Mouse (Mus musculus) hindbrain, postnatal 0 days (tissue): ENCODE measurements at regions not wholly inside any gene's neighbourhood (a gene's known extent, or its start where the extent isn't known, plus 50 kb on each side); places are given as distances from the start of the nearest gene placed in this dataset.

Source experiments
- ATAC-seq: fragments of 200-750 bp; cut with Nextera tagmentation; 2 replicates; pipeline ENCODE4 v1.8.0; 2017; ENCODE audit warnings: mild to moderate bottlenecking, moderate TSS enrichment, moderate library complexity
- DNase-seq: peaks from one replicate; pipeline ENCODE4 v3.0.0-alpha.2; 2015; ENCODE audit warnings: low spot score
- H3K27ac ChIP-seq: fragments of 300-500 bp; sonication (generic); 2 replicates; pipeline ENCODE4 v1.5.1; 2014; ENCODE audit warnings: mild to moderate bottlenecking
- H3K27me3 ChIP-seq: fragments of 300-500 bp; sonication (generic); 2 replicates; pipeline ENCODE4 v1.6.1; 2014; ENCODE audit warnings: low read length, mixed read lengths; ENCODE audit not compliant: insufficient read depth
- H3K36me3 ChIP-seq: fragments of 300-500 bp; sonication (generic); 2 replicates; pipeline ENCODE4 v1.6.1; 2014; ENCODE audit warnings: low read length, mixed read lengths; ENCODE audit not compliant: insufficient read depth
- H3K4me1 ChIP-seq: fragments of 300-500 bp; sonication (generic); 2 replicates; pipeline ENCODE4 v1.6.1; 2014; ENCODE audit warnings: antibody characterized with exemption, low read length, mixed read lengths; ENCODE audit not compliant: insufficient read depth
- H3K4me2 ChIP-seq: fragments of 300-500 bp; sonication (generic); 2 replicates; pipeline ENCODE4 v1.6.1; 2014; ENCODE audit warnings: low read depth, mild to moderate bottlenecking, low read length, moderate library complexity, mixed read lengths
- H3K4me3 ChIP-seq: fragments of 300-500 bp; sonication (generic); 2 replicates; pipeline ENCODE4 v1.5.1; 2014; ENCODE audit warnings: low read length
- H3K9ac ChIP-seq: fragments of 300-500 bp; sonication (generic); replicated peaks from 2 replicates; pipeline ENCODE4 v1.6.1; 2014; ENCODE audit warnings: mild to moderate bottlenecking, low read length, moderate library complexity, mixed read lengths
- H3K9me3 ChIP-seq: fragments of 300-500 bp; sonication (generic); 2 replicates; pipeline ENCODE4 v1.6.1; 2016; ENCODE audit warnings: low read length, mixed read lengths
- CTCF ChIP-seq: IDR thresholded peaks from 2 replicates; pipeline ENCODE4 v1.5.1; 2016; ENCODE audit warnings: antibody characterized with exemption, control low read depth, low read depth
- WGBS: fragments of 180-500 bp; shearing (Covaris S2); extraction: QIAGEN DNeasy Blood & Tissue Kit; methylation state at CpG from one replicate; pipeline ENCODE4 v1.1.7; 2014; 5-methylcytosine and 5-hydroxymethylcytosine counted together

DNA sequence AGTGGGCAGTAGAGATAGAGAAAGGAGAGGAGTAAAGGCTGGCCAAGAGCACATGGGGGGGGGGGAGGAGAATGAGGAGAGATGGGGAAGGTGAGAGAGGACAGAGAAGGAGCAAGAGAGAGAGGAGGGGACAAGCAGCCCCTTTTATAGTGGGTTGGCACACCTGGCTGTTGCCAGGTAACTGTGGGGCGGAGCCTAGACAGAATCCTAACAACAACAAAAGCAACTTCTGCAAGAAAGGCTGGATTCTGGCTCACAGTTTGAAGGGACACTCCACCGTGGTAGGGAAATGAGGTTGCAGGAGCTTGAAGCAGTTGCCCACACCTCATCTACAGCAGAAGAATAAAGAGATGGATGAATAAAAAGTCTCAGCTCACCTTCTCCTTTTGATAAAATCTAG, 115.1 kb upstream of the Rhobtb1 start:
- H3K9me3 ChIP-seq: no peaks in the 10 kb centered on the region
- H3K27me3 ChIP-seq: no peaks in the 10 kb centered on the region
- ATAC-seq (no peak), DNase-seq (no peak)
- H3K4me3 ChIP-seq: no peak overlapping the region
- 75% methylated on average over 2 of the region's 2 CpGs for WGBS
- H3K4me2 ChIP-seq: no peak overlapping the region
- H3K27ac ChIP-seq: no peak overlapping the region
- TF ChIP-seq CTCF: no peak
- H3K4me1 ChIP-seq: no peaks in the 10 kb centered on the region
- no peak overlapping the region for H3K9ac ChIP-seq
- no peaks in the 10 kb centered on the region for H3K36me3 ChIP-seq

DNA sequence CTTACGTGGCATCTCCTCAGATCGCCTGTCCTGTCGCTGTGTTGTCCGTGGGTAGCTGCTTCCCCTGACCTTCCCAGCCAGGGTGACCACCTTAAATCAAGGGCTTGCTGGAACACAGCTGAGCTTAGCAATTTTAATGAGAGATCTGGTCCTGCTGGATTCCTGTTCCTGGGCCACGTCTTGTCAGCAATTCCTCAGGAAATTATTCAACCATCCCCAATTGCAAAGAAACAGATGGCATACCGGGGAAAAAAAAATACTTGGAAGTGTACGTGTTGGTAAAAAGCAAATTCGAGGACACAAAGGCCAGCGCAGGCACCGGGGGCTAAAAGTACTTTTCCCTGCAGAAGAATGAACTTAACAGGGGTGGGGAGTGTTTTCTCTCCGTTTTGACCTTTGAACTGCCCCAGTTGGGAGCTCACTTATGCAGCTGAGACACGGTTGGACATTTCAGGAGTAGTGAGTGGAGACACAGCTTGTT, 107.0 kb upstream of the Rhobtb1 start:
- 21% methylated on average over 12 of the region's 12 CpGs for WGBS
- no peaks in the 10 kb centered on the region for H3K27me3 ChIP-seq
- no peak for TF ChIP-seq CTCF
- H3K4me2 ChIP-seq: no peak overlapping the region
- peak; percentile 39 for DNase-seq
- H3K9ac ChIP-seq: no peak overlapping the region
- no peaks in the 10 kb centered on the region for H3K9me3 ChIP-seq
- no peak overlapping the region for H3K27ac ChIP-seq
- ATAC-seq: no peak
- peaks cover 17% of the 10 kb centered on the region for H3K4me1 ChIP-seq
- no peaks in the 10 kb centered on the region for H3K36me3 ChIP-seq
- H3K4me3 ChIP-seq: no peak overlapping the region

DNA sequence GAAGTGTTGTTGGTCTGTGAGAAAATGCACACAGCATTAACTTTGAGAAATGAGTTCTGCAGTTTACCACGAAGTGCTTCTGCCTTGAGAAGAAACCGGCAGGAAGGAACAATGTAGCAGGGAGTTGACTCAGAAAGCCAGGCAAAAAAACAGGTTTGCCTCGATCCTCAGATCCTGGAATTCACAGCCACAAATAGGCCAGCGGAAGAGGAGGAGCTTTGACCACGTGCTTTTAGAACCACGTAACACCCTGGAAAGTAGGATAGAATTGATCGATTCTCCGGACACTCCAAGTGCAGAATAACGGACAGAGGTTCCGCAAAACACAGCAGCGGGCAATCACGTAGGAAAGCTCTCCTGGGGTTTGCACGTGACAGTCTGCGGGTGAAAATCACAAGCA, 106.0 kb upstream of the Rhobtb1 start:
- no peaks in the 10 kb centered on the region for H3K27me3 ChIP-seq
- H3K4me1 ChIP-seq: peaks cover 17% of the 10 kb centered on the region
- ATAC-seq: no peak
- TF ChIP-seq CTCF: no peak
- DNase-seq: peak; percentile 31
- 52% methylated on average over 14 of the region's 14 CpGs for WGBS
- peak overlapping the region; percentile 28 for H3K4me2 ChIP-seq
- H3K27ac ChIP-seq: peak overlapping the region; percentile 7; the same call in 1 of the 2 replicates
- no peak overlapping the region for H3K9ac ChIP-seq
- no peaks in the 10 kb centered on the region for H3K36me3 ChIP-seq
- H3K4me3 ChIP-seq: no peak overlapping the region
- H3K9me3 ChIP-seq: no peaks in the 10 kb centered on the region

DNA sequence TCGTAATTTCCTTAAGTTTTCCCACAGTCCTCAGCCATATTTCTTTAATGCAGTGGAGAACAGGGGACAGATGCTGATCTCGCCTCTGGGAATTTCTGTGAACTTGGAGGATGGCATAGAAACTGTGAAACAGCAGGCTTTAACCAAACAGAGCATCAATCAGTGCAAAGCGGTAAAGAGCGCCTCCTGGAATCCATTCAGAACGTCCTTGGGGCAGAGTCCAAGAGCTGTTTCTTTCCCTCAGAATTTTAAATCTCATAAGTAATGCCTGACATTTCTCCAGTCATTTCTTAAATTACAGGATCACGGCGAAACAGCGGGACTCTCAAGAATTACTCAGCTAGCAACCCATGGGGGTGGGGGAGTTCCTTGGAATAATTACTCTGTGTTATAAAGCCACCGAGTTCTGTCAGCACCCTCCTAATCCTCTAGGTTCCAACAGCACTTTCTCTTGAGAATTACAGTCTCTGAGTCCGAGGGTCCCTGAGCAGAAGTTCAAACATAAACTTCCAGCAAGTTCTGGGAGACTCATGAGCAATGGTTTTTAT, 105.2 kb upstream of the Rhobtb1 start:
- Histone ChIP-seq H3K9ac (no peak overlapping the region), H3K27ac (no peak overlapping the region), H3K27me3 (no peaks in the 10 kb centered on the region), H3K4me3 (no peak overlapping the region), H3K4me2 (no peak overlapping the region), H3K9me3 (no peaks in the 10 kb centered on the region), H3K4me1 (peaks cover 17% of the 10 kb centered on the region), H3K36me3 (no peaks in the 10 kb centered on the region)
- ATAC-seq (no peak), DNase-seq (peak; percentile 50)
- peak; percentile 32; the same call in 1 of the 2 replicates for TF ChIP-seq CTCF
- WGBS: 29% methylated on average over 10 of the region's 10 CpGs

DNA sequence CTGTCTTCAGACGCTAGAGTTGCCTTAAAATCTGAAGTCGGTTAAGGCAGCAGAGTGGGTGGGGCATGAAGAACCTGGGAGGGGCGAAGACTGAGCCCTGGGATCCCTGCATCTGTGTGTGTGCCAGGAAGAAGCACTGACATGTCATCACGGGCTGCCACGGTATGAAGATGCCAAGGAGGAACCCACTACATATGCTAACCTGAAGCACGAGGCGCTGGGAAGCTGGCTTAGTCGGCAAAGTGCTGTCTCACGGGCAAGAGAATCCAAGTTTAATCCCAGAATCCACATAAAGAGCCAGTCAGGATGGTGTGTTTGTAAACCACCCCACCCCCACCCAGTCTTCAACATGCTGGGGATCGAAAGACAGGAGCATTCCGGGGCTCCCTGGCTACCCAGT, 73.2 kb upstream of the Rhobtb1 start:
- no peaks in the 10 kb centered on the region for H3K36me3 ChIP-seq
- H3K9me3 ChIP-seq: no peaks in the 10 kb centered on the region
- no peaks in the 10 kb centered on the region for H3K4me1 ChIP-seq
- no peak overlapping the region for H3K27ac ChIP-seq
- ATAC-seq: no peak
- TF ChIP-seq CTCF: no peak
- no peak overlapping the region for H3K4me3 ChIP-seq
- no peak for DNase-seq
- no peak overlapping the region for H3K9ac ChIP-seq
- no peaks in the 10 kb centered on the region for H3K27me3 ChIP-seq
- 79% methylated on average over 11 of the region's 11 CpGs for WGBS
- H3K4me2 ChIP-seq: no peak overlapping the region

DNA sequence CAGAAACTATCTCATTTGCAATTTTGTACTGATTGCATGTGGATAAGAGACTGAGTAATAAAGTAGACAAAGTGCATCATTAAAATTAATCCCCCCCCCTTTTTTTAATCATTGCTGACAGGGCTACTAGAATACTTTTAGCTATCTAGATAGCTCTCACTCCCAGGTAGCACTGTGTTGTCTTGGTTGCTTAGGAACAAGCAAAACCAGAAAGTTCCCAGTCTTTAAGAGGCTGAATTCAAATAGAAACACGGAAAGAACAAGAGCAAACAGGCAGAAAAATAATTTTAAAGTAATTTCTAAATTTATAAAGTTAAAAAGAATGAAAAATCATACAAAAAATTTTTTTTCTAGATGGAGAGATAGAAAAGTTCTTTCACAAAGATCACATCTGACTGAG, 65.0 kb upstream of the Rhobtb1 start:
- Histone ChIP-seq H3K27me3 (no peaks in the 10 kb centered on the region), H3K9ac (no peak overlapping the region), H3K27ac (no peak overlapping the region), H3K4me3 (no peak overlapping the region), H3K4me1 (no peaks in the 10 kb centered on the region), H3K4me2 (no peak overlapping the region), H3K36me3 (no peaks in the 10 kb centered on the region), H3K9me3 (no peaks in the 10 kb centered on the region)
- TF ChIP-seq CTCF: no peak
- ATAC-seq (no peak), DNase-seq (no peak)
- WGBS: 64% methylated on average over 1 of the region's 1 CpGs

DNA sequence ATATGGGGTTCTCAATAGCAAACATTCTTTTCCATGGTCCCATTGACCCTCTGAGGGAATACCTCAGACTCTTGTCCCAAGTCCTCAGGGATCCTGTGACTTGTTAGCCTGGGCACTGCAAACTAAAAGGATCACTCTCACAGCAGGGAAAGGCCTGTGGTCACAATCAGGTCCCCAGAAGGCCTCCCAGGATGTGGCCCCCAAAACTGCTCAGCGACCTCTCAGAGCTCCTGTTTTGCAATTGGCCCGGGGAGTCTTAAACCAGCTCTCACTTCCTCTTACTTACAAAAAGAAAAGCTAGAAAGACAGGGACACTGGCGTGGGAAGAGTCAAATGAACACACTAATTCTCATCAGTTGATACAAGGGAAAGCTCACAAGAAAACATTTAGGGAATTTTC, 59.4 kb upstream of the Rhobtb1 start:
- ATAC-seq: no peak
- 79% methylated on average over 3 of the region's 3 CpGs for WGBS

More for the DNA sequence above, 59.4 kb upstream of the Rhobtb1 start:
- DNase-seq: no peak
- Histone ChIP-seq H3K4me2 (no peak overlapping the region), H3K27me3 (no peaks in the 10 kb centered on the region), H3K4me3 (no peak overlapping the region), H3K9ac (no peak overlapping the region), H3K9me3 (no peaks in the 10 kb centered on the region), H3K36me3 (no peaks in the 10 kb centered on the region), H3K4me1 (no peaks in the 10 kb centered on the region), H3K27ac (no peak overlapping the region)
- no peak for TF ChIP-seq CTCF
